Mouse (Mus musculus) kidney, adult 2 months (tissue): ENCODE measurements around the gene Slc38a7.

Source experiments
- CTCF ChIP-seq: fragments of 200-500 bp; conservative IDR thresholded peaks from 2 replicates; pipeline ENCODE4 v1.5.1; 2011; ENCODE audit warnings: low read depth, mild to moderate bottlenecking, control low read depth, low read length, moderate library complexity, mixed read lengths; ENCODE audit not compliant: insufficient read depth, insufficient read length
- POLR2A ChIP-seq: fragments of 200-500 bp; IDR thresholded peaks from one replicate; pipeline ENCODE4 v1.6.1; 2011; ENCODE audit warnings: low read depth, low read length, control low read depth

DNA sequence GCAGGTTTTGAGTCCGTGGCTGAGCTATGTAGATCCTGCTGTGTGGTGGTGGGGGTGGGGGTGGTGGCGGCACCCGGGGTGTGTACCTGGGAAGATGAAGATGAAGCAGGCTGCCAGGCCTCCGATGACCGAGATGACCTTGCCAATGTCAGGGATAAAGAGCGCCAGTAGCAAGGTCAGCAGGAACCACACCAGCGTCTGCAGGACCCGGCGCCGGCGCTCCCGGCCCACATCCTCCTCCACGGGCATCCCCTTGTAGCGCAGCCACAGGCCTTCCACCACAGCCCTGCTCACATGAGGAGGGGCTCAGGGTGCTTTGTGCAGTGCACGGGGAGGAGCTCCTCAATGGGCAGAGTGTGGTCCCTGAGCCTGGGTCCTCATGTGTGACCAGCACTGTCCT is 11.9 kb downstream of the Slc38a7 start:
- TF ChIP-seq CTCF (no peak), POLR2A (no peak)
